Mouse (Mus musculus): ENCODE data around the gene Pf4. TPM values are rescaled to one million over a fixed set of nuclear protein-coding genes. Genes with fewer than 3 reads are reported as not detected.
A peak's percentile ranks its signal among the peaks of the same experiment; 100 is the strongest.

Pf4 gene
- polyA plus RNA-seq, 1 experiment from 2014 or later = 41.2 TPM

DNA sequence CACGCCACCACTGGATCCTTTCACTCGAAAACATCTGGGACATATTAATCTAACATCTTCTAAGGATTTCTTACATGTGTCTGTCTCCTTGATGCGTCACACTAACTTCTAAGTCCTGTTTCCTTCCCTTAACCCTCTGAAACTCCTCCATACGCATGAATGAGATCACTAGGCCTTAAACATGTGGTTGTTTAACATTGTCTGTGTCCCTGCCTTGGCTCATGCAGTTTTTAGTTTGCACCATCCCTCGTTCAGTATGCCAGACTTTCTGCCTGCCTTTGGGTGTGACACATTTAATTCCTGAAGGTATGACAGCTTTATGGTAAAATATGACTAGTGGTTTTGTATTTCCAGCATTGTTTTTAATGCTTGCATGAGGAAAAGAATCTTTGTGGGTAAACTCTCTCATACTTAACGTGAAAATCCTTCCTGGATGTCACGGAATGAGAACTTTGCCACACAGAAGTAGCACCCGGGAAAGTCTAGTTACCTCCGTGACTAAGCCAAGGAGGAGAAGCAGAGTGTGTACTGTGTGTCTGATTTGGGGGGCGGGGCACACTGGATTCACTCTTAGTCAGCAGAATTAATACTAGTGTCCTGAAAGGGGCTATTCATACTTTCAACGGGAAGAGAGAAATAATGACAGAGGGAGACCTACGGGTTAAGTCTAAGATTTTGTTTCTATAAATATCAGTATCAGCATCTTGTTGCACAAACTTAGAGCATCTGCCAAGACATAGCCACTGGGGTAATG lies 8.1 kb upstream of the Pf4 start:
- Histone ChIP-seq H3K4me2 (no peak overlapping the region), H3K9ac (no peak overlapping the region), H3K27ac (no peak overlapping the region), H3K9me3 (no peaks in the 10 kb centered on the region), H3K4me1 (peaks cover 8% of the 10 kb centered on the region), H3K27me3 (peaks cover 12% of the 10 kb centered on the region), H3K36me3 (replicated peaks) (no peaks in the 10 kb centered on the region), H3K4me3 (replicated peaks) (no peak overlapping the region)
- ATAC-seq (ENCODE audit: low FRiP score) = no peak
- 78% methylated on average over 12 of the region's 12 CpGs for WGBS

GRCm38 (mm10) chr5:90765821-90766606 lies 6.2 kb upstream of the Pf4 start:
- no peak overlapping the region for H3K4me3 ChIP-seq (replicated peaks)
- 82% methylated on average over 8 of the region's 8 CpGs for WGBS
- no peaks in the 10 kb centered on the region for H3K4me1 ChIP-seq
- no peaks in the 10 kb centered on the region for H3K9me3 ChIP-seq
- no peaks in the 10 kb centered on the region for H3K36me3 ChIP-seq (replicated peaks)
- no peak overlapping the region for H3K9ac ChIP-seq
- no peak overlapping the region for H3K27ac ChIP-seq
- 0 out of 2 replicates have a peak, but pooled peaks cover 4% of the 10 kb centered on the region for H3K27me3 ChIP-seq
- H3K4me2 ChIP-seq = no peak overlapping the region
- no peak for ATAC-seq (ENCODE audit: low FRiP score)

DNA sequence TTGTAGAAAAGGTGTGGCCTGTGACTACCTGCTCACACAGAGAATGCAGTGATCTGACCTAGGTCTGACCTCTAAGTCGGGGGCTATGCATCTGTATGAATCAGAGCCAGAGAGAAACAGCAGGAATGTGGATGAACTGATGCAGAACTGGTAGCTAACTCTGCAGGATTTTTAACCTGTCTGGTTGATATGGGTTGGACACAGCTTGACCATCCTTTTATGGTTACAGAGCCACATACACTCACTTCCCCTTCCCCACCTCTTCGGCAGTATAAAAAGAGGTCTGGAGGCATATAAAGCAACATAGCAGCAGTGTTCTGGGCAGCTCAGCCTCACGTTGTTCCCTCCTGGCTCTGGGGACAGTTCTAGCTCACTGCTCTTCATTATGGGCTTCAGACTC lies 4.0 kb upstream of the Pf4 start, which contains the start of gene Ppbp:
TSS of gene Ppbp (plus strand) at position 301 of the 400 bp plus-strand sequence.
- H3K4me1 ChIP-seq = no peaks in the 10 kb centered on the region
- no peak within 1 kb of the TSS for H3K4me3 ChIP-seq (replicated peaks)
- no peak within 1 kb of the TSS for H3K9ac ChIP-seq
- no peak for ATAC-seq (ENCODE audit: low FRiP score)
- no peak within 1 kb of the TSS for H3K27ac ChIP-seq
- H3K27me3 ChIP-seq = no peaks in the 10 kb centered on the region
- no peak within 1 kb of the TSS for H3K4me2 ChIP-seq
- 73% methylated on average over 3 of the region's 3 CpGs for WGBS
- no peaks in the 10 kb centered on the region for H3K36me3 ChIP-seq (replicated peaks)
- no peaks in the 10 kb centered on the region for H3K9me3 ChIP-seq

GRCm38 (mm10) chr5:90771369-90771768 lies 866 bp upstream of the Pf4 start:
- Histone ChIP-seq H3K4me3 (replicated peaks) (no peak overlapping the region), H3K27ac (no peak overlapping the region), H3K9ac (no peak overlapping the region), H3K4me2 (no peak overlapping the region), H3K27me3 (no peaks in the 10 kb centered on the region), H3K36me3 (replicated peaks) (no peaks in the 10 kb centered on the region), H3K4me1 (no peaks in the 10 kb centered on the region), H3K9me3 (no peaks in the 10 kb centered on the region)
- WGBS = 69% methylated on average over 3 of the region's 3 CpGs
- ATAC-seq (ENCODE audit: low FRiP score) = no peak

GRCm38 (mm10) chr5:90775562-90775961 lies 3.3 kb downstream of the Pf4 start:
- Histone ChIP-seq H3K4me3 (replicated peaks) (no peak overlapping the region), H3K4me2 (no peak overlapping the region), H3K9me3 (no peaks in the 10 kb centered on the region), H3K9ac (no peak overlapping the region), H3K27ac (no peak overlapping the region), H3K4me1 (no peaks in the 10 kb centered on the region), H3K27me3 (no peaks in the 10 kb centered on the region), H3K36me3 (replicated peaks) (no peaks in the 10 kb centered on the region)
- WGBS = 94% methylated on average over 5 of the region's 5 CpGs
- no peak for ATAC-seq (ENCODE audit: low FRiP score)

- no peak for ATAC-seq (ENCODE audit: low FRiP score)
- Histone ChIP-seq H3K4me3 (replicated peaks) (no peak overlapping the region), H3K27ac (no peak overlapping the region), H3K27me3 (no peaks in the 10 kb centered on the region), H3K9ac (no peak overlapping the region), H3K9me3 (no peaks in the 10 kb centered on the region), H3K4me2 (no peak overlapping the region), H3K36me3 (replicated peaks) (no peaks in the 10 kb centered on the region), H3K4me1 (no peaks in the 10 kb centered on the region)
- WGBS = 66% methylated on average over 10 of the region's 10 CpGs
These were observed 5.4 kb downstream of the Pf4 start for GRCm38 (mm10) chr5:90777621-90778020.

- no peak overlapping the region for H3K27ac ChIP-seq
- H3K4me1 ChIP-seq = no peaks in the 10 kb centered on the region
- H3K9ac ChIP-seq = no peak overlapping the region
- H3K27me3 ChIP-seq = no peaks in the 10 kb centered on the region
- H3K4me2 ChIP-seq = no peak overlapping the region
- 84% methylated on average over 6 of the region's 6 CpGs for WGBS
- no peaks in the 10 kb centered on the region for H3K36me3 ChIP-seq (replicated peaks)
- no peak overlapping the region for H3K4me3 ChIP-seq (replicated peaks)
- ATAC-seq (ENCODE audit: low FRiP score) = no peak
- no peaks in the 10 kb centered on the region for H3K9me3 ChIP-seq
These were observed 6.6 kb downstream of the Pf4 start for GRCm38 (mm10) chr5:90778856-90779255.

GRCm38 (mm10) chr5:90783697-90784096 lies 11.5 kb downstream of the Pf4 start:
- WGBS = 86% methylated on average over 3 of the region's 3 CpGs
- ATAC-seq (ENCODE audit: low FRiP score) = no peak
- H3K27me3 ChIP-seq = no peaks in the 10 kb centered on the region

GRCm38 (mm10) chr5:90785659-90786588 lies 13.7 kb downstream of the Pf4 start, which contains the start of gene Cxcl3:
Cxcl3 (plus strand) TSS chr5:90786103.
- no peak within 1 kb of the TSS for H3K27ac ChIP-seq
- H3K4me1 ChIP-seq = peaks cover 3% of the 10 kb centered on the region; the same call in 1 of the 2 replicates
- no peak within 1 kb of the TSS for H3K9ac ChIP-seq
- H3K9me3 ChIP-seq = no peaks in the 10 kb centered on the region
- WGBS = 17% methylated on average over 26 of the region's 26 CpGs
- no peaks in the 10 kb centered on the region for H3K27me3 ChIP-seq
- H3K4me3 ChIP-seq (replicated peaks) = peak within 1 kb of the TSS; percentile 32
- no peaks in the 10 kb centered on the region for H3K36me3 ChIP-seq (replicated peaks)
- peak; percentile 89 for ATAC-seq (ENCODE audit: low FRiP score)
- H3K4me2 ChIP-seq = peak within 1 kb of the TSS; percentile 67

More at GRCm38 (mm10) chr5:90783697-90784096, 11.5 kb downstream of the Pf4 start:
- Histone ChIP-seq H3K4me3 (replicated peaks) (no peak overlapping the region), H3K4me2 (no peak overlapping the region), H3K4me1 (peaks cover 3% of the 10 kb centered on the region; the same call in 1 of the 2 replicates), H3K36me3 (replicated peaks) (no peaks in the 10 kb centered on the region), H3K9me3 (no peaks in the 10 kb centered on the region), H3K9ac (no peak overlapping the region), H3K27ac (no peak overlapping the region)

GRCm38 (mm10) chr5:90788114-90788513 lies 15.9 kb downstream of the Pf4 start:
- Histone ChIP-seq H3K9me3 (no peaks in the 10 kb centered on the region), H3K4me2 (no peak overlapping the region), H3K9ac (no peak overlapping the region), H3K27ac (no peak overlapping the region), H3K4me3 (replicated peaks) (no peak overlapping the region), H3K27me3 (no peaks in the 10 kb centered on the region), H3K36me3 (replicated peaks) (no peaks in the 10 kb centered on the region), H3K4me1 (peaks cover 3% of the 10 kb centered on the region; the same call in 1 of the 2 replicates)
- 65% methylated on average over 4 of the region's 4 CpGs for WGBS
- no peak for ATAC-seq (ENCODE audit: low FRiP score)

- 92% methylated on average over 11 of the region's 11 CpGs for WGBS
- H3K4me3 ChIP-seq (replicated peaks) = no peak overlapping the region
- H3K9me3 ChIP-seq = no peaks in the 10 kb centered on the region
- no peaks in the 10 kb centered on the region for H3K36me3 ChIP-seq (replicated peaks)
- no peak overlapping the region for H3K4me2 ChIP-seq
- ATAC-seq (ENCODE audit: low FRiP score) = no peak
- peaks cover 3% of the 10 kb centered on the region; the same call in 1 of the 2 replicates for H3K4me1 ChIP-seq
- no peak overlapping the region for H3K9ac ChIP-seq
- H3K27ac ChIP-seq = no peak overlapping the region
- no peaks in the 10 kb centered on the region for H3K27me3 ChIP-seq
These were observed 17.3 kb downstream of the Pf4 start for GRCm38 (mm10) chr5:90789306-90790073.

Measured in forebrain, embryonic 12.5 days (tissue).